Mouse (Mus musculus) urinary bladder, adult 18-20 months (tissue): ENCODE data around the gene Pxmp4.

Experiments used
- DNase-seq, 2 experiments: peaks; one replicate each; pipeline ENCODE4 v3.0.0; 2022; ENCODE audit warnings: low spot score in 2 of 2, mixed read lengths in 2 of 2

The Pxmp4 gene

GRCm38 (mm10) chr2:154546711-154547110 lies 56.8 kb downstream of the Pxmp4 start, which contains the start of gene 1700003F12Rik:
TSS of gene 1700003F12Rik (plus strand) at chr2:154547085.
- no peak for DNase-seq

- DNase-seq: no peak
Measured at GRCm38 (mm10) chr2:154543567-154544347, 59.8 kb downstream of the Pxmp4 start.

- no peak for DNase-seq
Measured at GRCm38 (mm10) chr2:154541630-154542029, 61.9 kb downstream of the Pxmp4 start.

GRCm38 (mm10) chr2:154539720-154540119 lies 63.8 kb downstream of the Pxmp4 start:
- no peak for DNase-seq

- no peak for DNase-seq
Measured at GRCm38 (mm10) chr2:154538710-154539109, 64.8 kb downstream of the Pxmp4 start.

- no peak for DNase-seq
Measured at GRCm38 (mm10) chr2:154538310-154538709, 65.2 kb downstream of the Pxmp4 start.
